Mouse (Mus musculus): ENCODE data around the gene Unc119b. TPM values are rescaled to one million over a fixed set of nuclear protein-coding genes. Genes with fewer than 3 reads are reported as not detected.

Unc119b gene
- 16.1 and 17.6 TPM in 2 replicates for polyA plus RNA-seq (2016; fragmentation: Nextera tagmentation; extraction: Ambion mirVana)

GRCm38 (mm10) chr5:115134234-115135165, at the start of gene Unc119b:
TSS of gene Unc119b (minus strand) at chr5:115134975.
- Histone ChIP-seq H3K9me3 (replicated peaks) (no peaks in the 10 kb centered on the region), H3K4me3 (peak within 1 kb of the TSS; percentile 76), H3K4me1 (peaks cover 18% of the 10 kb centered on the region), H3K9ac (peak within 1 kb of the TSS; percentile 83), H3K27me3 (replicated peaks) (peaks cover 30% of the 10 kb centered on the region; the same call in 1 of the 2 replicates), H3K4me2 (peak within 1 kb of the TSS; percentile 99), H3K36me3 (peaks cover 10% of the 10 kb centered on the region), H3K27ac (peak within 1 kb of the TSS; percentile 42; the same call in 1 of the 2 replicates)
- ATAC-seq, result peak; percentile 94
- WGBS (ENCODE audit: insufficient replicate concordance), result under 1% methylated on average over 72 of the region's 81 CpGs

GRCm38 (mm10) chr5:115183482-115183881, 48.7 kb upstream of the Unc119b start:
- H3K9me3 ChIP-seq (replicated peaks), result no peaks in the 10 kb centered on the region
- 43% methylated on average over 10 of the region's 10 CpGs for WGBS (ENCODE audit: insufficient replicate concordance)
- no peak overlapping the region for H3K27ac ChIP-seq
- no peaks in the 10 kb centered on the region for H3K36me3 ChIP-seq
- peaks cover 28% of the 10 kb centered on the region for H3K4me1 ChIP-seq
- no peak overlapping the region for H3K9ac ChIP-seq
- H3K4me2 ChIP-seq, result no peak overlapping the region
- no peak for ATAC-seq
- H3K27me3 ChIP-seq (replicated peaks), result peaks cover 72% of the 10 kb centered on the region
- no peak overlapping the region for H3K4me3 ChIP-seq

- ATAC-seq, result no peak
- H3K4me2 ChIP-seq, result no peak overlapping the region
- no peaks in the 10 kb centered on the region for H3K36me3 ChIP-seq
- 55% methylated on average over 8 of the region's 8 CpGs for WGBS (ENCODE audit: insufficient replicate concordance)
- H3K9ac ChIP-seq, result no peak overlapping the region
- H3K27me3 ChIP-seq (replicated peaks), result peaks cover 67% of the 10 kb centered on the region
- H3K4me1 ChIP-seq, result peaks cover 26% of the 10 kb centered on the region
- no peak overlapping the region for H3K4me3 ChIP-seq
- no peak overlapping the region for H3K27ac ChIP-seq
- no peaks in the 10 kb centered on the region for H3K9me3 ChIP-seq (replicated peaks)
Observed at GRCm38 (mm10) chr5:115182925-115183324, 48.1 kb upstream of the Unc119b start.

GRCm38 (mm10) chr5:115181248-115181940, 46.6 kb upstream of the Unc119b start:
- no peak overlapping the region for H3K9ac ChIP-seq
- 0 out of 2 replicates have a peak, but pooled peaks have one; percentile 9 for ATAC-seq
- 60% methylated on average over 13 of the region's 13 CpGs for WGBS (ENCODE audit: insufficient replicate concordance)
- no peak overlapping the region for H3K4me2 ChIP-seq
- no peaks in the 10 kb centered on the region for H3K9me3 ChIP-seq (replicated peaks)
- no peaks in the 10 kb centered on the region for H3K36me3 ChIP-seq
- H3K4me3 ChIP-seq, result no peak overlapping the region
- peaks cover 60% of the 10 kb centered on the region for H3K27me3 ChIP-seq (replicated peaks)
- H3K4me1 ChIP-seq, result peaks cover 15% of the 10 kb centered on the region
- no peak overlapping the region for H3K27ac ChIP-seq

- no peak overlapping the region for H3K9ac ChIP-seq
- H3K36me3 ChIP-seq, result no peaks in the 10 kb centered on the region
- peaks cover 42% of the 10 kb centered on the region for H3K27me3 ChIP-seq (replicated peaks)
- no peak overlapping the region for H3K4me3 ChIP-seq
- H3K9me3 ChIP-seq (replicated peaks), result no peaks in the 10 kb centered on the region
- no peak for ATAC-seq
- no peak overlapping the region for H3K4me2 ChIP-seq
- 85% methylated on average over 11 of the region's 11 CpGs for WGBS (ENCODE audit: insufficient replicate concordance)
- H3K27ac ChIP-seq, result no peak overlapping the region
- H3K4me1 ChIP-seq, result peaks cover 15% of the 10 kb centered on the region
Observed at GRCm38 (mm10) chr5:115179596-115179995, 44.8 kb upstream of the Unc119b start.

- H3K9ac ChIP-seq, result no peak overlapping the region
- 71% methylated on average over 6 of the region's 6 CpGs for WGBS (ENCODE audit: insufficient replicate concordance)
- no peaks in the 10 kb centered on the region for H3K36me3 ChIP-seq
- H3K9me3 ChIP-seq (replicated peaks), result no peaks in the 10 kb centered on the region
- H3K27ac ChIP-seq, result no peak overlapping the region
- no peak overlapping the region for H3K4me3 ChIP-seq
- no peak overlapping the region for H3K4me2 ChIP-seq
- ATAC-seq, result no peak
- peaks cover 5% of the 10 kb centered on the region; the same call in 1 of the 2 replicates for H3K4me1 ChIP-seq
- H3K27me3 ChIP-seq (replicated peaks), result peaks cover 35% of the 10 kb centered on the region
Observed at GRCm38 (mm10) chr5:115177866-115178265, 43.1 kb upstream of the Unc119b start.

- H3K36me3 ChIP-seq, result no peaks in the 10 kb centered on the region
- WGBS (ENCODE audit: insufficient replicate concordance), result 70% methylated on average over 1 of the region's 1 CpGs
- no peak for ATAC-seq
- H3K4me2 ChIP-seq, result no peak overlapping the region
- H3K9me3 ChIP-seq (replicated peaks), result no peaks in the 10 kb centered on the region
- H3K27ac ChIP-seq, result no peak overlapping the region
- no peak overlapping the region for H3K9ac ChIP-seq
- H3K4me3 ChIP-seq, result no peak overlapping the region
- no peaks in the 10 kb centered on the region for H3K4me1 ChIP-seq
- H3K27me3 ChIP-seq (replicated peaks), result peaks cover 21% of the 10 kb centered on the region; the same call in 1 of the 2 replicates
Observed at GRCm38 (mm10) chr5:115174554-115174953, 39.8 kb upstream of the Unc119b start.

GRCm38 (mm10) chr5:115170150-115170549, 35.4 kb upstream of the Unc119b start:
- peaks cover 24% of the 10 kb centered on the region for H3K4me1 ChIP-seq
- ATAC-seq, result no peak
- 82% methylated on average over 8 of the region's 8 CpGs for WGBS (ENCODE audit: insufficient replicate concordance)

GRCm38 (mm10) chr5:115168641-115169415, 34.1 kb upstream of the Unc119b start:
- Histone ChIP-seq H3K9ac (0 out of 2 replicates have a peak overlapping the region, but pooled peaks have one; percentile 24), H3K9me3 (replicated peaks) (no peaks in the 10 kb centered on the region), H3K4me3 (no peak overlapping the region), H3K4me1 (peaks cover 24% of the 10 kb centered on the region), H3K27ac (peak overlapping the region; percentile 36; the same call in 1 of the 2 replicates), H3K27me3 (replicated peaks) (peaks cover 7% of the 10 kb centered on the region; the same call in 1 of the 2 replicates), H3K36me3 (no peaks in the 10 kb centered on the region), H3K4me2 (0 out of 2 replicates have a peak overlapping the region, but pooled peaks have one; percentile 4)
- 0 out of 2 replicates have a peak, but pooled peaks have one; percentile 27 for ATAC-seq
- 54% methylated on average over 27 of the region's 27 CpGs for WGBS (ENCODE audit: insufficient replicate concordance)

More at GRCm38 (mm10) chr5:115170150-115170549, 35.4 kb upstream of the Unc119b start:
- Histone ChIP-seq H3K9me3 (replicated peaks) (no peaks in the 10 kb centered on the region), H3K27me3 (replicated peaks) (peaks cover 15% of the 10 kb centered on the region; the same call in 1 of the 2 replicates), H3K36me3 (no peaks in the 10 kb centered on the region), H3K4me2 (no peak overlapping the region), H3K9ac (no peak overlapping the region), H3K27ac (no peak overlapping the region), H3K4me3 (no peak overlapping the region)

- no peak for ATAC-seq
- peak overlapping the region; percentile 20; the same call in 1 of the 2 replicates for H3K27ac ChIP-seq
- H3K4me2 ChIP-seq, result no peak overlapping the region
- no peak overlapping the region for H3K4me3 ChIP-seq
- no peaks in the 10 kb centered on the region for H3K9me3 ChIP-seq (replicated peaks)
- peaks cover 37% of the 10 kb centered on the region for H3K4me1 ChIP-seq
- H3K27me3 ChIP-seq (replicated peaks), result 0 out of 2 replicates have a peak, but pooled peaks cover 2% of the 10 kb centered on the region
- H3K36me3 ChIP-seq, result no peaks in the 10 kb centered on the region
- no peak overlapping the region for H3K9ac ChIP-seq
- WGBS (ENCODE audit: insufficient replicate concordance), result 30% methylated on average over 6 of the region's 6 CpGs
Observed at GRCm38 (mm10) chr5:115167396-115167795, 32.6 kb upstream of the Unc119b start.

- Histone ChIP-seq H3K9me3 (replicated peaks) (no peaks in the 10 kb centered on the region), H3K27me3 (replicated peaks) (no peaks in the 10 kb centered on the region), H3K4me2 (no peak overlapping the region), H3K4me3 (no peak overlapping the region), H3K36me3 (no peaks in the 10 kb centered on the region), H3K27ac (peak overlapping the region; percentile 20; the same call in 1 of the 2 replicates), H3K9ac (no peak overlapping the region), H3K4me1 (peaks cover 37% of the 10 kb centered on the region)
- ATAC-seq, result no peak
- WGBS (ENCODE audit: insufficient replicate concordance), result 72% methylated on average over 7 of the region's 7 CpGs
Observed at GRCm38 (mm10) chr5:115166815-115167194, 32.0 kb upstream of the Unc119b start.

All from liver, embryonic 12.5 days (tissue).